Mouse (Mus musculus) heart, embryonic 11.5 days (tissue): ENCODE measurements around the gene Slc35f5. TPM values are rescaled to one million over a fixed set of nuclear protein-coding genes. Genes with fewer than 3 reads are reported as not detected.

Experiments used
- ATAC-seq: fragments of 200-750 bp; cut with Nextera tagmentation; replicated peaks from 2 replicates; pipeline ENCODE4 v1.8.0; 2017; ENCODE audit warnings: moderate library complexity; ENCODE audit not compliant: insufficient number of reproducible peaks, low FRiP score, low TSS enrichment
- H3K27ac ChIP-seq: fragments of 300-500 bp; sonication (generic); 2 replicates; pipeline ENCODE4 v1.5.1; 2014; ENCODE audit warnings: mild to moderate bottlenecking, low read depth, low read length
- H3K27me3 ChIP-seq: fragments of 300-500 bp; sonication (generic); 2 replicates; pipeline ENCODE4 v1.6.1; 2014; ENCODE audit warnings: mild to moderate bottlenecking, low read length, mixed read lengths; ENCODE audit not compliant: control insufficient read depth, insufficient read depth
- H3K36me3 ChIP-seq: fragments of 300-500 bp; sonication (generic); 2 replicates; pipeline ENCODE4 v1.6.1; 2014; ENCODE audit warnings: mild to moderate bottlenecking, low read length, moderate library complexity, mixed read lengths; ENCODE audit not compliant: control insufficient read depth, insufficient read depth
- H3K4me1 ChIP-seq: fragments of 300-500 bp; sonication (generic); 2 replicates; pipeline ENCODE4 v1.6.1; 2014; ENCODE audit warnings: low read length; ENCODE audit not compliant: control insufficient read depth, insufficient read depth
- H3K4me2 ChIP-seq: fragments of 300-500 bp; sonication (generic); 2 replicates; pipeline ENCODE4 v1.6.1; 2014; ENCODE audit warnings: mild to moderate bottlenecking, moderate library complexity
- H3K4me3 ChIP-seq: fragments of 300-500 bp; sonication (generic); 2 replicates; pipeline ENCODE4 v1.5.1; 2014; ENCODE audit warnings: low read depth, low read length
- H3K9ac ChIP-seq: fragments of 300-500 bp; sonication (generic); 2 replicates; pipeline ENCODE4 v1.6.1; 2014; ENCODE audit warnings: mild to moderate bottlenecking, low read depth, low read length, moderate library complexity
- H3K9me3 ChIP-seq: fragments of 300-500 bp; sonication (generic); replicated peaks from 2 replicates; pipeline ENCODE4 v1.6.1; 2016; ENCODE audit warnings: low read length; ENCODE audit not compliant: control insufficient read depth
- WGBS: fragments of 180-500 bp; shearing (Covaris S2); extraction: QIAGEN DNeasy Blood & Tissue Kit; methylation state at CpG from one replicate; pipeline ENCODE4 v1.1.7; 2014; ENCODE audit not compliant: insufficient replicate concordance; 5-methylcytosine and 5-hydroxymethylcytosine counted together
- polyA plus RNA-seq: library from polyadenylated mRNA; unstranded; fragments of >200 nt; fragmentation: Nextera tagmentation; extraction: Ambion mirVana; gene quantifications from 2 replicates; pipeline ENCODE4 v1.2.1, GENCODE M21; 2014

The Slc35f5 gene
- 40.7 and 49.3 TPM in 2 replicates for polyA plus RNA-seq

- Histone ChIP-seq H3K9ac (peak within 1 kb of the TSS; percentile 87), H3K27me3 (no peaks in the 10 kb centered on the region), H3K36me3 (0 out of 2 replicates have a peak, but pooled peaks cover 2% of the 10 kb centered on the region), H3K9me3 (no peaks in the 10 kb centered on the region), H3K4me2 (peak within 1 kb of the TSS; percentile 82), H3K4me1 (peaks cover 4% of the 10 kb centered on the region; the same call in 1 of the 2 replicates), H3K4me3 (peak within 1 kb of the TSS; percentile 88), H3K27ac (peak within 1 kb of the TSS; percentile 91)
- ATAC-seq, result peak; percentile 94
- WGBS, result 1% methylated on average over 61 of the region's 61 CpGs
These were observed at the start of gene Slc35f5 for GRCm38 (mm10) chr1:125560259-125561192. Gene Slc35f5 (plus strand): TSS chr1:125560595.

- Histone ChIP-seq H3K36me3 (no peaks in the 10 kb centered on the region), H3K4me3 (no peak overlapping the region), H3K27me3 (no peaks in the 10 kb centered on the region), H3K4me1 (peaks cover 3% of the 10 kb centered on the region; the same call in 1 of the 2 replicates), H3K4me2 (no peak overlapping the region), H3K9ac (no peak overlapping the region), H3K9me3 (no peaks in the 10 kb centered on the region), H3K27ac (no peak overlapping the region)
- ATAC-seq, result no peak
- 83% methylated on average over 5 of the region's 5 CpGs for WGBS
These were observed 45.7 kb upstream of the Slc35f5 start for GRCm38 (mm10) chr1:125514706-125515105.

GRCm38 (mm10) chr1:125516910-125517659 lies 43.3 kb upstream of the Slc35f5 start:
- peaks cover 3% of the 10 kb centered on the region; the same call in 1 of the 2 replicates for H3K4me1 ChIP-seq
- H3K27me3 ChIP-seq, result no peaks in the 10 kb centered on the region
- H3K27ac ChIP-seq, result no peak overlapping the region
- no peaks in the 10 kb centered on the region for H3K9me3 ChIP-seq
- no peak overlapping the region for H3K4me3 ChIP-seq
- 57% methylated on average over 7 of the region's 7 CpGs for WGBS
- no peak for ATAC-seq
- H3K4me2 ChIP-seq, result no peak overlapping the region
- no peaks in the 10 kb centered on the region for H3K36me3 ChIP-seq
- H3K9ac ChIP-seq, result no peak overlapping the region

GRCm38 (mm10) chr1:125519107-125519611 lies 41.2 kb upstream of the Slc35f5 start:
- H3K36me3 ChIP-seq, result no peaks in the 10 kb centered on the region
- H3K27ac ChIP-seq, result no peak overlapping the region
- 45% methylated on average over 5 of the region's 5 CpGs for WGBS
- ATAC-seq, result no peak; the same call in 1 of the 2 replicates
- H3K9me3 ChIP-seq, result no peaks in the 10 kb centered on the region
- no peak overlapping the region for H3K4me3 ChIP-seq
- no peaks in the 10 kb centered on the region for H3K27me3 ChIP-seq
- peaks cover 3% of the 10 kb centered on the region; the same call in 1 of the 2 replicates for H3K4me1 ChIP-seq
- no peak overlapping the region for H3K9ac ChIP-seq
- H3K4me2 ChIP-seq, result no peak overlapping the region

- H3K27me3 ChIP-seq, result no peaks in the 10 kb centered on the region
- 60% methylated on average over 7 of the region's 7 CpGs for WGBS
- no peaks in the 10 kb centered on the region for H3K36me3 ChIP-seq
- no peaks in the 10 kb centered on the region for H3K9me3 ChIP-seq
- peak; percentile 65; the same call in 1 of the 2 replicates for ATAC-seq
- no peak overlapping the region for H3K9ac ChIP-seq
- H3K27ac ChIP-seq, result no peak overlapping the region
- no peak overlapping the region for H3K4me3 ChIP-seq
- no peak overlapping the region for H3K4me2 ChIP-seq
- no peaks in the 10 kb centered on the region for H3K4me1 ChIP-seq
These were observed 34.3 kb upstream of the Slc35f5 start for GRCm38 (mm10) chr1:125525965-125526665.

- Histone ChIP-seq H3K36me3 (no peaks in the 10 kb centered on the region), H3K27ac (no peak overlapping the region), H3K9ac (no peak overlapping the region), H3K4me3 (no peak overlapping the region), H3K4me2 (no peak overlapping the region), H3K9me3 (no peaks in the 10 kb centered on the region), H3K27me3 (no peaks in the 10 kb centered on the region), H3K4me1 (no peaks in the 10 kb centered on the region)
- WGBS, result 73% methylated on average over 1 of the region's 1 CpGs
- ATAC-seq, result no peak
These were observed 33.8 kb upstream of the Slc35f5 start for GRCm38 (mm10) chr1:125526666-125527004.

- Histone ChIP-seq H3K9ac (no peak overlapping the region), H3K27me3 (no peaks in the 10 kb centered on the region), H3K36me3 (no peaks in the 10 kb centered on the region), H3K4me1 (no peaks in the 10 kb centered on the region), H3K4me3 (no peak overlapping the region), H3K4me2 (no peak overlapping the region), H3K9me3 (no peaks in the 10 kb centered on the region), H3K27ac (no peak overlapping the region)
- no peak for ATAC-seq
- 64% methylated on average over 3 of the region's 3 CpGs for WGBS
These were observed 33.0 kb upstream of the Slc35f5 start for GRCm38 (mm10) chr1:125527364-125527763.
